Mouse (Mus musculus) hindbrain, embryonic 15.5 days (tissue): ENCODE data around the gene Cbll1. TPM values are rescaled to one million over a fixed set of nuclear protein-coding genes. Genes with fewer than 3 reads are reported as not detected.
A peak's percentile ranks its signal among the peaks of the same experiment; 100 is the strongest.
"Not testable (repeated sequence)": the region's sequence is repeated elsewhere in the genome, so short reads cannot be mapped to it uniquely, and the experiment has no call there.

ENCODE experiments used
- ATAC-seq: fragments of 200-750 bp; cut with Nextera tagmentation; 2 replicates; pipeline ENCODE4 v1.8.0; 2017; ENCODE audit warnings: low read depth, moderate number of reproducible peaks, moderate TSS enrichment; ENCODE audit not compliant: low FRiP score
- H3K27ac ChIP-seq: fragments of 300-500 bp; sonication (generic); replicated peaks from 2 replicates; pipeline ENCODE4 v1.5.1; 2015; ENCODE audit warnings: mild to moderate bottlenecking, inconsistent platforms
- H3K27me3 ChIP-seq: fragments of 300-500 bp; sonication (generic); 2 replicates; pipeline ENCODE4 v1.6.1; 2015; ENCODE audit warnings: control low read depth, inconsistent platforms
- H3K36me3 ChIP-seq: fragments of 300-500 bp; sonication (generic); 2 replicates; pipeline ENCODE4 v1.6.1; 2015; ENCODE audit warnings: control low read depth, inconsistent platforms
- H3K4me1 ChIP-seq: fragments of 300-500 bp; sonication (generic); replicated peaks from 2 replicates; pipeline ENCODE4 v1.6.1; 2015; ENCODE audit warnings: control low read depth, inconsistent platforms
- H3K4me2 ChIP-seq: fragments of 300-500 bp; sonication (generic); 2 replicates; pipeline ENCODE4 v1.6.1; 2015; ENCODE audit warnings: moderate library complexity, mild to moderate bottlenecking, inconsistent platforms
- H3K4me3 ChIP-seq: fragments of 300-500 bp; sonication (generic); 2 replicates; pipeline ENCODE4 v1.5.1; 2015; ENCODE audit warnings: mild to moderate bottlenecking, inconsistent platforms
- H3K9ac ChIP-seq: fragments of 300-500 bp; sonication (generic); 2 replicates; pipeline ENCODE4 v1.6.1; 2015; ENCODE audit warnings: inconsistent platforms
- H3K9me3 ChIP-seq: fragments of 300-500 bp; sonication (generic); 2 replicates; pipeline ENCODE4 v1.6.1; 2016; ENCODE audit warnings: control low read depth, inconsistent platforms
- WGBS: fragments of 180-500 bp; shearing (Covaris S2); methylation state at CpG from one replicate; pipeline ENCODE4 v1.1.7; 2015; 5-methylcytosine and 5-hydroxymethylcytosine counted together
- polyA plus RNA-seq: library from polyadenylated mRNA; unstranded; fragments of >200 nt; fragmentation: Nextera tagmentation; extraction: Ambion mirVana; gene quantifications from 2 replicates; pipeline ENCODE4 v1.2.1, GENCODE M21; 2015

The Cbll1 gene
- polyA plus RNA-seq, 1 experiment from 2014 or later = 17.8 TPM

DNA sequence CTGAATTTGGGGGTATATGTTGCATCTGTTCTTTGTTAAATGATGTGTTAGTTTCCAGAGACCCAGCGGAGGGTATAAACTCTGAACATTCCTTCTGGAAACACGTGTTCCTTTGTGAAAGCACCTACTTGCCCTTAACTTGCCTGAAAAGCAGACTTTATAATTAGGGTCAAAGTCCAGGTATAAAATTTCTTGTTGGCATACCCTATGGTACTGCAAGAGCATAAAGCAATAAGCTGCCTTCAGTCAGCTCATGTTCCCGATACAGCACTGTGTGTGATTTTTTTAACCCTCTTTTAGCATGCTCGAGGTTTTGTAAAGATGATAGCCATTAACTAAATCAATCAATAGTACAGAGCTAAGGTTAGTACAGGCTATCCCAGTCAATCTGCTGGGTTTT, 36.8 kb downstream of the Cbll1 start:
- ATAC-seq = no peak
- H3K27me3 ChIP-seq = no peaks in the 10 kb centered on the region
- 87% methylated on average over 4 of the region's 4 CpGs for WGBS

DNA sequence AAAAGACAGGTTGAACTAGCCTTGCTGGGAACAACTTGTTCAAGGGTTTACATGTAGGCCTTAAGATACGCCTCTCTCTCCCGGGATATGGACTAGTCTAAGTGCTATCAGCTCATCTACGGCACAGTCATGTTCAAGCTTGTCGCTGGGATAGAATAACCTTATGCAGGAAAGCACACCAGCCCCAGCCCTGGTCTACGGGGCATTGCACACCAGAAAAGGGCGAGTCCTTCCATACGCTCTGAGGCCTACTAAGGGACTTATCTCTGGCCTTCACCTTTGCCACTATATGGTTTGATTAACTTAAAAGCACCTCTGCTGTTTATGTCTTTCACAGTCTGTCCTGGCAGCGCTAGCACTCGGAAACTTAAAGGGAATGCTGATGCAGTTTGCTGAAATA, 38.0 kb downstream of the Cbll1 start:
- Histone ChIP-seq H3K4me3 (no peak overlapping the region), H3K4me1 (no peaks in the 10 kb centered on the region), H3K27me3 (no peaks in the 10 kb centered on the region), H3K9me3 (no peaks in the 10 kb centered on the region), H3K9ac (no peak overlapping the region), H3K36me3 (no peaks in the 10 kb centered on the region), H3K4me2 (no peak overlapping the region), H3K27ac (no peak overlapping the region)
- no peak for ATAC-seq
- WGBS = 96% methylated on average over 9 of the region's 9 CpGs

More for the DNA sequence above, 36.8 kb downstream of the Cbll1 start:
- H3K4me2 ChIP-seq = no peak overlapping the region
- H3K36me3 ChIP-seq = no peaks in the 10 kb centered on the region
- no peak overlapping the region for H3K27ac ChIP-seq
- no peak overlapping the region for H3K4me3 ChIP-seq
- H3K4me1 ChIP-seq = no peaks in the 10 kb centered on the region
- no peak overlapping the region for H3K9ac ChIP-seq
- no peaks in the 10 kb centered on the region for H3K9me3 ChIP-seq

DNA sequence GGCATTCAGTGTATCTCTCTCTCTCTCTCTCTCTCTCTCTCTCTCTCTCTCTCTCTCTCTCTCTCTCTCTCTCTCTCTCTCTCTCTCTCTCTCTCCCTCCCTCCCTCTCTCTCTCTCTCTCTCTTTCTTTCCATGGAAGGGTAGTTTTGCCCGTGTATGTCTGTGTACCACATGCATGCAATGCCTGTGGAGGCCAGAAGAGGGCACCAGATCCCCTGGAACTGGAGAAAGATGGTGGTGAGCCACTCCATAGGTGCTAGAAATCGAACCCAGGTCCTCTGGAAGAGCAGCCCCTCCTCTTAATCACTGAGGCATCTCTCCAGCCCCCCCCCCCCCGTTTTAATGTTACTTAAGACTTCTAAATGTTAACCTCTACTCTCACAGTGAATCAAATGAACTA, 39.1 kb downstream of the Cbll1 start:
- WGBS = 41% methylated on average over 3 of the region's 3 CpGs
- not testable (repeated sequence) for H3K4me2 ChIP-seq, ATAC-seq, H3K4me3 ChIP-seq, H3K27ac ChIP-seq, H3K4me1 ChIP-seq, H3K27me3 ChIP-seq, H3K9ac ChIP-seq, H3K9me3 ChIP-seq, H3K36me3 ChIP-seq

DNA sequence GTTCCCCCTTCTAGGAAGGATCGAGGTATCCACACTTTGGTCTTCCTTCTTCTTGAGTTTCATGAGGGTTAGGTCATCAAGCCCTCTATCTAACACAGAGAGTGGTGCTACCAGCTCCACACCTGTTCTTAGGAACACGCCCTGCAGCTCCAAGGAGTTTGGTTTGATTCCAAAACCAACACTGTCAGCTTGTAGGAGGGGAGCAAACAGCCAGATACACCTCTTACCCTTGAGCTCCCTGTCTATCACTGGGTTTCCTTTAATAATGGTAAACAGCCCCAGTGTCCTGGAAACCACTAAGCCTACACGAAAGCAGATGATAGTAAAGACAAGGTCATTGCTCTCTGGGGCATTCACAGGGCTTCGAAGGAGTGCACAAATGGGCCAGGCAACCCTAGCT, 40.9 kb downstream of the Cbll1 start:
- Histone ChIP-seq H3K9ac (no peak overlapping the region), H3K4me3 (no peak overlapping the region), H3K36me3 (no peaks in the 10 kb centered on the region), H3K4me1 (no peaks in the 10 kb centered on the region), H3K27me3 (no peaks in the 10 kb centered on the region), H3K9me3 (no peaks in the 10 kb centered on the region), H3K4me2 (no peak overlapping the region), H3K27ac (no peak overlapping the region)
- ATAC-seq = no peak
- WGBS = 80% methylated on average over 4 of the region's 4 CpGs

DNA sequence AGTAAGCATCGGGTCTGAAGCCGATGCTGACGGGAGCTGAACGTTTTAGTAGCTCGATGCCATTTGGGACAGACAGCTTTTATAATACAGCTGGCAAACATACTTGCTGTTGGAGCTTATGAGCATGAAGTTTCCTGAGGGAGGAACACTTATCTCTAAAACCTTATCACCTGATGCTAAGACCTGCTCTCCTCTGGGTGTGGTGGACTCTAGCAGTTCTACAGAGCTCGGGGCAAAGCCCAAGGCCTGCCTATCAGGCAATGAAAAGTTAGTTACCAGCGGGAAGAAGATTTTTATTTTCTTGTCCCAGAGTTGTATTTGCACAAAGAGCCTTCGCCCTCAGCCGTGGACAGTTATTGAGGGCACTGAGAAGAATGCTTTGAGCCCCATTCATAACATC, 43.1 kb downstream of the Cbll1 start:
- no peaks in the 10 kb centered on the region for H3K27me3 ChIP-seq
- 94% methylated on average over 9 of the region's 9 CpGs for WGBS

DNA sequence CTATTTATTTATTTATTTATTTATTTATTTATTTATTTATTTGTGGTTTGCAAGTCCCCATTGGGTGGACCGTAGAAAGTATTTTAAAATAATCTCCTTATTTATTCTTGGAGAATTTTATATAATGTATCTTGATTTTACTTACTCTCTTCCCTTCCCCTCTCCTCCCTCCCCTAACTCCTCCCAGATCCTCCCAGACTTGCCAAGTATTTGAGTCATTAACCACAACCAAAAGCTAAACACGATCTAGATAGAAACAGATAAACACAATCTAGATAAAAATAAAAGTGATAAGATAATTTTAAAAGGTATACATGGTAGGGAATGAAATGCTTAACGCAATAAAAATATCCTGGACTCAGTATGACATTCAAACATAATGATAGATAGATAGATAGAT, 50.1 kb downstream of the Cbll1 start:
- H3K4me1 ChIP-seq = 0 out of 2 replicates have a peak, but pooled peaks cover 1% of the 10 kb centered on the region
- H3K9me3 ChIP-seq = no peaks in the 10 kb centered on the region
- H3K4me3 ChIP-seq = no peak overlapping the region
- H3K36me3 ChIP-seq = no peaks in the 10 kb centered on the region
- H3K9ac ChIP-seq = no peak overlapping the region
- 95% methylated on average over 3 of the region's 3 CpGs for WGBS
- no peak overlapping the region for H3K27ac ChIP-seq
- no peak for ATAC-seq
- H3K27me3 ChIP-seq = no peaks in the 10 kb centered on the region
- H3K4me2 ChIP-seq = no peak overlapping the region

More for the DNA sequence above, 43.1 kb downstream of the Cbll1 start:
- Histone ChIP-seq H3K4me1 (no peaks in the 10 kb centered on the region), H3K27ac (no peak overlapping the region), H3K9me3 (no peaks in the 10 kb centered on the region), H3K9ac (no peak overlapping the region), H3K4me3 (no peak overlapping the region), H3K36me3 (no peaks in the 10 kb centered on the region), H3K4me2 (no peak overlapping the region)
- ATAC-seq = no peak

DNA sequence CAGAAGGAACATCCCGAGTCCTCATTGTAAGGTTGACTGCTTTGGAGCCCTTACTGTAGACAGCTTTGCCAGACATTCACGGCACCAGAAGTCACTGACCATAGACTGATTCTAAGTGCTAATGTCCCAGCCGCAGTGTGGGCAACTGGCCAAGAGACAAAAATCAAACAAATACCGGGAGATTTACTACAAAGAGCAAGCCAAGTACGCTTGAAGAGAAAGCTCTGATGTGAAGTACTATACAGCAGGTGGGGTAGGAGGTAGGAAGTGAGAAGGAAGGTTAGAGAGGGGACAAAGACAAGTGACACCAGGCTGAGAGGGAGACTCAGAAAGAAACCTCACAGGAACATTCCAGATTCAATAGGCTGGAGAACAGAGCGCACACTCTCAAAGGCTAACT, 54.6 kb downstream of the Cbll1 start:
- Histone ChIP-seq H3K27ac (no peak overlapping the region), H3K9ac (no peak overlapping the region), H3K27me3 (no peaks in the 10 kb centered on the region), H3K36me3 (no peaks in the 10 kb centered on the region), H3K4me2 (no peak overlapping the region), H3K4me3 (no peak overlapping the region), H3K4me1 (0 out of 2 replicates have a peak, but pooled peaks cover 8% of the 10 kb centered on the region), H3K9me3 (no peaks in the 10 kb centered on the region)
- WGBS = 66% methylated on average over 6 of the region's 6 CpGs
- no peak for ATAC-seq

DNA sequence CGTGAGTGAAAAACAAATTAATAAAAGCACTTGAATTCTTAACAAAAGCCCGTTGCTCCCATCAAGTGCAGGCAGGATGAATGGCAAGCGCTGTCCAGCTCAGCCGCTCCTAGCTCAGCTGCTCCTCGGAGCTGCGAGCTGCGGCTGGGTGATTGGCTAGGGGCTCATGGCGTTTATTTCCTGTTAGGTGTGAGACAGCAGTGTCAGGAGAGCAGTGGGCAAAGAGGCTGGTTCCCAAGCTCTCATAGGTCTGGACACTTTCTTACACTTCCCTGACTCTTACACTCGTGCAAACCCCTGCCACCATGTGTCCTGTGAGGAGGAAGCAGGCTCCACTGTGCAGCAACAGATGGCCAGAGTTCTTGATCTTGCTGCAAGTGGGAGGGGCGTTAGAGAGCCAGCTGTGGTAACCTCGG, 55.3 kb downstream of the Cbll1 start:
- H3K27me3 ChIP-seq = no peaks in the 10 kb centered on the region
- no peak overlapping the region for H3K9ac ChIP-seq
- peak overlapping the region; percentile 28 for H3K4me3 ChIP-seq
- WGBS = 2% methylated on average over 11 of the region's 11 CpGs
- H3K4me2 ChIP-seq = peak overlapping the region; percentile 54
- no peaks in the 10 kb centered on the region for H3K36me3 ChIP-seq
- no peak overlapping the region for H3K27ac ChIP-seq
- H3K9me3 ChIP-seq = no peaks in the 10 kb centered on the region
- 0 out of 2 replicates have a peak, but pooled peaks cover 8% of the 10 kb centered on the region for H3K4me1 ChIP-seq
- ATAC-seq = peak; percentile 77

DNA sequence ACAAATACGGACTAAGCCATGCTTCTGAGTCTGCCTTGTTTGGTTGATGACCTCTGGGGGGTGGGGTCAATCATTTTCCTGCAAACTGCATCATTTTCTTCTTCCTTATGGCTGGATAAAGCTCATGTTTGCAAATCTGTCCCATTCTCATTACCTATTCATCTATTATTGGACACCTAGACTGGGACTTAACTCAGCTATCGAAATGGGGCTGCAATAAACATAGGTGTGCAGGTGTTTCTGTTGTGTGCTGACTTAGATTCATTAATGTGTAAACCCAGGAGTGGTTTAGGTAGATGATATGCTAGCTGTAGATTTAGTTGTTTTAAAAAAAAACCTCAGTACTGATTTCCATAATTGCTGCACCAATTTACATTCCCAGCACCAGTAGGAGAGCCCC, 59.8 kb downstream of the Cbll1 start:
- 85% methylated on average over 2 of the region's 2 CpGs for WGBS
- ATAC-seq = no peak
- Histone ChIP-seq H3K4me2 (no peak overlapping the region), H3K27ac (no peak overlapping the region), H3K9ac (no peak overlapping the region), H3K4me1 (0 out of 2 replicates have a peak, but pooled peaks cover 8% of the 10 kb centered on the region), H3K4me3 (no peak overlapping the region), H3K36me3 (no peaks in the 10 kb centered on the region), H3K27me3 (no peaks in the 10 kb centered on the region), H3K9me3 (no peaks in the 10 kb centered on the region)

DNA sequence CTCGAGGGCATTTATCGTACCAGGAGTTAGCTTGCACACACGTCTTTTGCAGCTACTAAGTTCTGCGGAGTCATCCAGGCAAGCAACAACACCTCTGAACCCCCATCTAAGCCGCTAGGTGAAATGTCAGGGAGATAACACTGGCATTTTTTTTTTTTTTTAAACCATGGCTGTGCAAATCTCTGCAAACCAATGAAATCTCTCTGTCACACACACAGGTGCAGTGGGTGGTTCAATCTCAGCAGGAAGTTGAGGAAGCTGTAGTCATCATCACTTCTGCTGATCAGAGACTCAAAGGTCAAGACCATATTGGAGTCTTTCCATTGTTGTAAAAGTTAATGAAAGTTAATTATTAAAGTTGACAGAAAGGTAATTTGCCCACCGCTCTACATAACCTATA, 61.6 kb downstream of the Cbll1 start:
- no peak overlapping the region for H3K4me2 ChIP-seq
- no peaks in the 10 kb centered on the region for H3K4me1 ChIP-seq
- no peak overlapping the region for H3K27ac ChIP-seq
- H3K36me3 ChIP-seq = no peaks in the 10 kb centered on the region
- 80% methylated on average over 6 of the region's 6 CpGs for WGBS
- no peaks in the 10 kb centered on the region for H3K27me3 ChIP-seq
- H3K4me3 ChIP-seq = no peak overlapping the region
- H3K9ac ChIP-seq = no peak overlapping the region
- no peaks in the 10 kb centered on the region for H3K9me3 ChIP-seq
- no peak for ATAC-seq

Other genes starting within 250 kb of the Cbll1 start
- gene Lamb1, start 234.4 kb downstream of the Cbll1 start, polyA plus RNA-seq = 18.4 and 19.8 TPM in 2 replicates
- 112 and 119 TPM in 2 replicates for gene Dld, start 148.2 kb downstream of the Cbll1 start, polyA plus RNA-seq
- 0.10 TPM in 1 of 2 replicates, not detected in the other for gene Slc26a3, start 108.7 kb downstream of the Cbll1 start, polyA plus RNA-seq
- gene Slc26a4, start 60.4 kb upstream of the Cbll1 start, polyA plus RNA-seq = 0.07 TPM in 1 of 2 replicates, not detected in the other
- gene Bcap29, start 135.0 kb upstream of the Cbll1 start, polyA plus RNA-seq = 28.0 and 29.7 TPM in 2 replicates
- gene Dus4l, start 155.2 kb upstream of the Cbll1 start, polyA plus RNA-seq = 7.2 and 9.0 TPM in 2 replicates
- gene Cog5, start 155.3 kb upstream of the Cbll1 start, polyA plus RNA-seq = 26.9 and 28.1 TPM in 2 replicates
- gene Gpr22, start 214.3 kb upstream of the Cbll1 start, polyA plus RNA-seq = 14.8 and 17.5 TPM in 2 replicates